Mouse (Mus musculus) frontal cortex, postnatal 14 days (tissue): ENCODE measurements around the gene Vps37d.

Source experiments
- DNase-seq, 2 experiments: peaks; one replicate each; pipeline ENCODE4 v3.0.0; 2022; ENCODE audit warnings: low spot score in 2 of 2

The Vps37d gene

GRCm38 (mm10) chr5:135029007-135029854, 48.8 kb downstream of the Vps37d start:
- DNase-seq: no peak

- DNase-seq: no peak
These were observed 52.2 kb downstream of the Vps37d start for GRCm38 (mm10) chr5:135025899-135026298.

- DNase-seq: no peak
These were observed 53.3 kb downstream of the Vps37d start for GRCm38 (mm10) chr5:135024665-135025224.

DNA sequence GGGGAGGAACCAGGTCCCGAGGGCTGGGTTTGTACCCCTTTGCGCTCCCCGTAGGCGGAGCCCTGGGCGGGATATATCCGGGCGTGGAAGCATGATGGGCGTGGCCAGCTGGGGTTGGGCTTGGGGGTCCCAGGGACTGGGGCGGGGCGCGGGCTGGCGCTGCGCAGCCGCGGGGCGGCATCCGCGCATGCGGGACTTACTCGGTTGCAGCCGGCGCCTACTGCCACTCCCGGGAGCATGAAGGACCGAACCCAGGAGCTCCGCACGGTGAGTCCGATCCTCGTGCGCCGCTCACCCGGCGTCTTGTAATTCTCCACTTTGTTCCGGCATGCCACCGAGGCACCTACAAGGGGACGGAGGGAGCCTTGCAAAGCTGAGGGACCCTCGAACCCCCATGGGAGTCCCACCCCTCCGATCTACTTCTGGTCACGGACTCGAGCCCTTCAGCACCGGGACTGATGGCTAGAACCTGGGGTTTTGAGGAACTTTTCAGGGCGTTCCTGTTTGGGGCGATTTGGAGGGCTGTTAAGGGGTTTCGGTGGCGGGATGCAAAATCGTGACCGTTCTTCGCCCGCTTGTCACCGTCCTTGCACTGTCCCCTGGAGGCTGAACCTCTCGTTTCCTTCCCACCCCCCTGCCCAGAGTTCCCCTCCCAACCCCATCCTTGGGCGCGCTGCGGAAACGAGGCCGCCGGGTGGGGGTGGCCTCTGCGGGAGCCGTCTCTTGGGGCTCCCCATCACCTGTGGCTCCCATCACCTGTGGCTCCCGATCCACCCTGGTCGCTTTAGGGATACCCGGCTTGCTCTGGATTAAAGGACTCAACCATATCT, 54.5 kb downstream of the Vps37d start, which contains the start of gene Stx1a:
Gene Stx1a (plus strand): TSS at position 139 of the 830 bp plus-strand sequence.
- peak; percentile 82 to 83 for DNase-seq
